Mouse (Mus musculus) spleen, embryonic (tissue): ENCODE measurements around the gene Olfr1211.

ENCODE experiments used
- CTCF ChIA-PET: fragments of 350-600 bp; sonication (Branson Sonifier 250); formaldehyde crosslinking; loops from one replicate; lab custom pipeline; 2022; lab: Charles Lee

Olfr1211 gene

GRCm38 (mm10) chr2:88938011-88938410 lies at the start of gene Olfr1211:
Gene Olfr1211, minus strand, starts transcription at chr2:88938111.
- CTCF ChIA-PET, result no interaction called here

GRCm38 (mm10) chr2:88980181-88980580 lies 42.3 kb upstream of the Olfr1211 start, which contains the start of gene Gm13762:
Gene Gm13762, minus strand, starts transcription at chr2:88980281.
- CTCF ChIA-PET, result no interaction called here

- CTCF ChIA-PET, result no interaction called here
Measured at GRCm38 (mm10) chr2:88953669-88954068, 15.8 kb upstream of the Olfr1211 start, which contains the start of gene Olfr1212. Gene Olfr1212, plus strand, starts transcription at chr2:88953969.

GRCm38 (mm10) chr2:88915057-88915456 lies 22.9 kb downstream of the Olfr1211 start, which contains the start of gene Olfr1209:
Gene Olfr1209, minus strand, starts transcription at chr2:88915157.
- CTCF ChIA-PET, result no interaction called here

- CTCF ChIA-PET, result no interaction called here
Measured at GRCm38 (mm10) chr2:88902211-88902610, 35.7 kb downstream of the Olfr1211 start, which contains the start of gene Olfr1208. Gene Olfr1208, minus strand, starts transcription at chr2:88902311.
